Mouse (Mus musculus) neutrophil, adult 59 days (primary cell): ENCODE results near the gene 2210408I21Rik. TPM values are rescaled to one million over a fixed set of nuclear protein-coding genes. Genes with fewer than 3 reads are reported as not detected.

Experiments used
- total RNA-seq, 2 experiments: library from RNA; stranded (reverse); gene quantifications; 1 replicate in 1 of 2; 2 replicates in 1 of 2; pipeline ENCODE4 v1.2.4; 2023

2210408I21Rik gene
- total RNA-seq, result 1 to 10 TPM in 1 of 2 experiments, under 1 TPM in 1; 0.47 to 2.2 TPM

DNA sequence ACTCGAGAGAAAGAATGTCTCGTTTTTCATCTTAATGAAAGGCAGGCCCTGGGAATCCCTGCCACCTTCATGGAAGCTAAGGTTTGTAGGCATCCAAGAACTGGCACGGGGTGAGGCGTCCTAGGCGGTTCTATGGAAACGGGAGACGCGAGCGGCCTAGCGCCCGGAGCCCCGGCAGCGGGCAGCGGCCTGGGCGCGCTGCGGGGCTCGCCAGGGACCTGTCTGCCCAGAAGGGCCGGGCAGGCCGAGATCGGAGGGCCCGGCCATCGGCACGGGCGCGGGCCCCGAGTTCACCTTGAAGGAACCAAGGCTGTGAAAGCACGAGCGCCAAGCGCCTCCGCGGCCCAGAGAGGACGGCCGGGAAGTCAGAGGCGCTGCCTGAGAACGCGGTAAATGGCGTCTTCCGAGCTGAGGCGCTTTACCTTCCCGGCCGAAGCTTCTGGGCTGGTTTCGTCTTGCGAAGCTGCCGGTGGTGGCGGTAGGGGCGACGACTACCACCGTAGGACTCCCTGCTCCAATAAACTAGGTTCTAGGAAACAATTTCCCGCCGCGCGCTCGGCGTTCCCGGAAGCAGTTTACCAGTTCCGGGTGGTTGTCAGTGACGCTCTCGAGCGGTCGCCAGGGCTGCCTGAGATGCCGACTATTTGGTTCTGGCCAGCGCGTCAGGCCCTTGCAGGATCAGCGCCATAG lies at the start of gene 2210408I21Rik, which contains the start of gene Slf1:
TSS of gene 2210408I21Rik (plus strand) at position 610 of the 690 bp plus-strand sequence.
TSS of gene Slf1 (minus strand) at position 543 of the 690 bp plus-strand sequence.

Other genes with a start within 250 kb of the 2210408I21Rik start
- gene Slf1, start 67 bp upstream of the 2210408I21Rik start, total RNA-seq, result 1 to 10 TPM; 6.2 to 7.0 TPM